Mouse (Mus musculus) liver, embryonic 14.5 days (tissue): ENCODE data around the gene Pde4a.

Experiments used
- CTCF ChIP-seq: IDR thresholded peaks from 2 replicates; pipeline ENCODE4 v1.5.1; 2016; ENCODE audit warnings: antibody characterized with exemption, low read depth, control low read depth
- EP300 ChIP-seq: IDR thresholded peaks from 2 replicates; pipeline ENCODE4 v1.6.1; 2016; ENCODE audit warnings: antibody characterized with exemption, low read depth

- TF ChIP-seq CTCF: peak; percentile 15; the same call in 1 of the 2 replicates
- no peak for TF ChIP-seq EP300
These were observed 54.3 kb downstream of the Pde4a start for GRCm38 (mm10) chr9:21219820-21220219.
